Mouse (Mus musculus): ENCODE measurements around the gene Fgfr2.

Fgfr2 gene

GRCm38 (mm10) chr7:132610468-132611318, 512.5 kb downstream of the Fgfr2 start, which contains the start of gene Lhpp:
Gene Lhpp (plus strand): TSS chr7:132610638.
- DNase-seq (ENCODE audit: low spot score), result peak; percentile 80

- no peak for DNase-seq (ENCODE audit: low spot score)
Observed at GRCm38 (mm10) chr7:132608316-132609020, 514.7 kb downstream of the Fgfr2 start.

GRCm38 (mm10) chr7:132605689-132606088, 517.5 kb downstream of the Fgfr2 start:
- DNase-seq (ENCODE audit: low spot score), result no peak

GRCm38 (mm10) chr7:132604720-132605119, 518.4 kb downstream of the Fgfr2 start:
- no peak for DNase-seq (ENCODE audit: low spot score)

- no peak for DNase-seq (ENCODE audit: low spot score)
Observed at GRCm38 (mm10) chr7:132600926-132601325, 522.2 kb downstream of the Fgfr2 start.

- no peak for DNase-seq (ENCODE audit: low spot score)
Observed at GRCm38 (mm10) chr7:132600026-132600425, 523.1 kb downstream of the Fgfr2 start.

GRCm38 (mm10) chr7:132599071-132599975, 523.8 kb downstream of the Fgfr2 start, which contains the start of gene Nkx1-2:
Gene Nkx1-2 (minus strand): TSS chr7:132599637.
- no peak for DNase-seq (ENCODE audit: low spot score)

- no peak for DNase-seq (ENCODE audit: low spot score)
Observed at GRCm38 (mm10) chr7:132597251-132598041, 525.7 kb downstream of the Fgfr2 start.

- DNase-seq (ENCODE audit: low spot score), result no peak
Observed at GRCm38 (mm10) chr7:132596557-132597250, 526.4 kb downstream of the Fgfr2 start.

- no peak for DNase-seq (ENCODE audit: low spot score)
Observed at GRCm38 (mm10) chr7:132595787-132596186, 527.4 kb downstream of the Fgfr2 start.

- no peak for DNase-seq (ENCODE audit: low spot score)
Observed at GRCm38 (mm10) chr7:132594325-132594724, 528.8 kb downstream of the Fgfr2 start.

GRCm38 (mm10) chr7:132593762-132594161, 529.4 kb downstream of the Fgfr2 start:
- no peak for DNase-seq (ENCODE audit: low spot score)

GRCm38 (mm10) chr7:132589610-132590009, 533.5 kb downstream of the Fgfr2 start:
- DNase-seq (ENCODE audit: low spot score), result no peak

GRCm38 (mm10) chr7:132587167-132587566, 536.0 kb downstream of the Fgfr2 start:
- DNase-seq (ENCODE audit: low spot score), result no peak

GRCm38 (mm10) chr7:132585695-132586491, 537.3 kb downstream of the Fgfr2 start:
- DNase-seq (ENCODE audit: low spot score), result no peak

GRCm38 (mm10) chr7:132581441-132581840, 541.7 kb downstream of the Fgfr2 start:
- DNase-seq (ENCODE audit: low spot score), result no peak

- DNase-seq (ENCODE audit: low spot score), result no peak
Observed at GRCm38 (mm10) chr7:132580511-132580910, 542.6 kb downstream of the Fgfr2 start.

- DNase-seq (ENCODE audit: low spot score), result no peak
Observed at GRCm38 (mm10) chr7:132576891-132577290, 546.3 kb downstream of the Fgfr2 start.

- DNase-seq (ENCODE audit: low spot score), result peak; percentile 95
Observed at GRCm38 (mm10) chr7:132576116-132576650, 547.0 kb downstream of the Fgfr2 start, which contains the start of gene Oat. Gene Oat (minus strand): TSS chr7:132576398.

All from layer of hippocampus, adult 11-12 months (tissue).